Mouse (Mus musculus) mature B cell (primary cell): Measurements from ENCODE around the gene St3gal2.
"Not testable (repeated sequence)": the region's sequence is repeated elsewhere in the genome, so short reads cannot be mapped to it uniquely, and the experiment has no call there.

ENCODE experiments used
- in situ Hi-C: fragments of 300-500 bp; cut with MboI; formaldehyde crosslinking; loops from 2 replicates; pipeline ENCODE4 v1.14.3; 2019

Gene St3gal2

GRCm38 (mm10) chr8:110911576-110912570, 7.8 kb upstream of the St3gal2 start:
- in situ Hi-C loops, result no loop called here

- in situ Hi-C loops, result no loop called here
Measured at GRCm38 (mm10) chr8:110917415-110917814, 2.3 kb upstream of the St3gal2 start.

GRCm38 (mm10) chr8:110918027-110918426, 1.7 kb upstream of the St3gal2 start:
- in situ Hi-C loops, result no loop called here

- in situ Hi-C loops, result no loop called here
Measured at GRCm38 (mm10) chr8:110918460-110918859, 1.3 kb upstream of the St3gal2 start.

- in situ Hi-C loops, result no loop called here
Measured at GRCm38 (mm10) chr8:110920032-110920772, 480 bp downstream of the St3gal2 start.

- in situ Hi-C loops, result no loop called here
Measured at GRCm38 (mm10) chr8:110920773-110921277, 1.1 kb downstream of the St3gal2 start.

GRCm38 (mm10) chr8:110921492-110922230, 1.9 kb downstream of the St3gal2 start:
- in situ Hi-C loops, result no loop called here

- in situ Hi-C loops, result no loop called here
Measured at GRCm38 (mm10) chr8:110925691-110926140, 6.0 kb downstream of the St3gal2 start.

GRCm38 (mm10) chr8:110926690-110927089, 7.0 kb downstream of the St3gal2 start:
- in situ Hi-C loops, result no loop called here

- in situ Hi-C loops, result no loop called here
Measured at GRCm38 (mm10) chr8:110928435-110928834, 8.7 kb downstream of the St3gal2 start.

- in situ Hi-C loops, result no loop called here
Measured at GRCm38 (mm10) chr8:110929066-110929465, 9.3 kb downstream of the St3gal2 start.

- in situ Hi-C loops, result not testable (repeated sequence)
Measured at GRCm38 (mm10) chr8:110929672-110930071, 9.9 kb downstream of the St3gal2 start.

GRCm38 (mm10) chr8:110931176-110931939, 11.6 kb downstream of the St3gal2 start:
- in situ Hi-C loops, result no loop called here

GRCm38 (mm10) chr8:110932444-110932843, 12.7 kb downstream of the St3gal2 start:
- in situ Hi-C loops, result no loop called here

- in situ Hi-C loops, result no loop called here
Measured at GRCm38 (mm10) chr8:110933272-110933671, 13.6 kb downstream of the St3gal2 start.

GRCm38 (mm10) chr8:110936217-110936616, 16.5 kb downstream of the St3gal2 start:
- in situ Hi-C loops, result no loop called here

- in situ Hi-C loops, result no loop called here
Measured at GRCm38 (mm10) chr8:110938882-110939589, 19.3 kb downstream of the St3gal2 start.

- in situ Hi-C loops, result no loop called here
Measured at GRCm38 (mm10) chr8:110940682-110941452, 21.1 kb downstream of the St3gal2 start.

GRCm38 (mm10) chr8:110941453-110941948, 21.8 kb downstream of the St3gal2 start:
- in situ Hi-C loops, result no loop called here
